Mouse (Mus musculus) ES-E14 (cell line): ENCODE data around the gene Pigh.

ENCODE experiments used
- CHD2 ChIP-seq: IDR thresholded peaks from 2 replicates; pipeline ENCODE4 v1.6.1; 2014; ENCODE audit warnings: mild to moderate bottlenecking, low read depth, low read length, inconsistent platforms
- HCFC1 ChIP-seq: IDR thresholded peaks from 2 replicates; pipeline ENCODE4 v1.6.1; 2012; ENCODE audit warnings: low read length, inconsistent platforms, borderline replicate concordance; ENCODE audit not compliant: insufficient read depth
- ZC3H11A ChIP-seq: IDR thresholded peaks from 2 replicates; pipeline ENCODE4 v1.6.1; 2012; ENCODE audit warnings: low read depth, mild to moderate bottlenecking, inconsistent platforms, low read length, borderline replicate concordance

DNA sequence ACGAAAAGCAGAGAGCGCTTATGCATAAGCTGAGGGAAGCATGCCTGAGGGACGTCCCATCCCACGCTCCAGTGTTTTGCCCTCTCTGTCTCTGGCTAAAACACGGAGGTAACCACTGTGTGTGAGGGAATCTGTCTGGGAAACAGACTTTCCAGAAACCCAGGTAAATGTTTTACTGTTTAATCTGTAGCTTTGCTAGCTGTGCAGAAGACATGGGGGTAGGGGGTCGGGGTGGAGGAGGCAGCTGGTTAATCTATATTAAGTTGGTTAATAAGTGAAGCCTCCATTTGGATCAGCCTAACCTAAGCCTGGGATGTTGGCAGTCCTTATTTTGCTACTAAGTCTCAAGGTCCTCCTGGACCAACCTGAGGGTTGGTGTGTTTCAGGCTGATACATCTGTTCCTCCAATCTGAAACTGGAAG, 20.3 kb downstream of the Pigh start:
- TF ChIP-seq HCFC1 (no peak), ZC3H11A (no peak), CHD2 (no peak)
